Mouse (Mus musculus) midbrain, postnatal 0 days (tissue): ENCODE results near the gene Dpp6. TPM values are rescaled to one million over a fixed set of nuclear protein-coding genes. Genes with fewer than 3 reads are reported as not detected.

Source experiments
- ATAC-seq: fragments of 200-750 bp; cut with Nextera tagmentation; 2 replicates; pipeline ENCODE4 v1.8.0; 2017; ENCODE audit warnings: moderate number of reproducible peaks, mild to moderate bottlenecking, moderate TSS enrichment, moderate library complexity; ENCODE audit not compliant: low FRiP score
- DNase-seq: peaks from one replicate; pipeline ENCODE4 v3.0.0-alpha.2; 2015; ENCODE audit warnings: low spot score
- H3K27ac ChIP-seq: fragments of 300-500 bp; sonication (generic); 2 replicates; pipeline ENCODE4 v1.5.1; 2014; ENCODE audit warnings: low read depth, mild to moderate bottlenecking, low read length, mixed read lengths
- H3K27me3 ChIP-seq: fragments of 300-500 bp; sonication (generic); 2 replicates; pipeline ENCODE4 v1.6.1; 2014; ENCODE audit warnings: low read length, control low read depth, mixed read lengths; ENCODE audit not compliant: insufficient read depth
- H3K36me3 ChIP-seq: fragments of 300-500 bp; sonication (generic); 2 replicates; pipeline ENCODE4 v1.6.1; 2014; ENCODE audit warnings: low read length, control low read depth, mixed read lengths; ENCODE audit not compliant: insufficient read depth
- H3K4me1 ChIP-seq: fragments of 300-500 bp; sonication (generic); 2 replicates; pipeline ENCODE4 v1.6.1; 2014; ENCODE audit warnings: mild to moderate bottlenecking, control low read depth, antibody characterized with exemption, low read length, mixed read lengths; ENCODE audit not compliant: insufficient read depth
- H3K4me2 ChIP-seq: fragments of 300-500 bp; sonication (generic); 2 replicates; pipeline ENCODE4 v1.6.1; 2014; ENCODE audit warnings: low read depth, mild to moderate bottlenecking, low read length, mixed read lengths; ENCODE audit not compliant: poor library complexity, severe bottlenecking
- H3K4me3 ChIP-seq: fragments of 300-500 bp; sonication (generic); 2 replicates; pipeline ENCODE4 v1.5.1; 2014; ENCODE audit warnings: low read depth, mild to moderate bottlenecking, low read length, moderate library complexity
- H3K9ac ChIP-seq: fragments of 300-500 bp; sonication (generic); replicated peaks from 2 replicates; pipeline ENCODE4 v1.6.1; 2014; ENCODE audit warnings: mild to moderate bottlenecking, low read length, moderate library complexity, mixed read lengths; ENCODE audit not compliant: poor library complexity, severe bottlenecking
- H3K9me3 ChIP-seq: fragments of 300-500 bp; sonication (generic); 2 replicates; pipeline ENCODE4 v1.6.1; 2016; ENCODE audit warnings: low read length, control low read depth
- CTCF ChIP-seq: IDR thresholded peaks from 2 replicates; pipeline ENCODE4 v1.5.1; 2016; ENCODE audit warnings: antibody characterized with exemption, mild to moderate bottlenecking
- WGBS: fragments of 180-500 bp; shearing (Covaris S2); extraction: QIAGEN DNeasy Blood & Tissue Kit; methylation state at CpG from one replicate; pipeline ENCODE4 v1.1.7; 2014; 5-methylcytosine and 5-hydroxymethylcytosine counted together
- polyA plus RNA-seq: library from polyadenylated mRNA; unstranded; fragments of >200 nt; fragmentation: Nextera tagmentation; extraction: Ambion mirVana; gene quantifications from 2 replicates; pipeline ENCODE4 v1.2.1, GENCODE M21; 2015
- total RNA-seq: library from RNA; depleted of rRNA; stranded (reverse); fragments of >200 nt; gene quantifications from 2 replicates; pipeline ENCODE4 v1.2.3, GENCODE M21; 2014; rRNA removed

Gene Dpp6
- total RNA-seq = 169 TPM in 2 replicates
- polyA plus RNA-seq = 88.6 and 91.6 TPM in 2 replicates

DNA sequence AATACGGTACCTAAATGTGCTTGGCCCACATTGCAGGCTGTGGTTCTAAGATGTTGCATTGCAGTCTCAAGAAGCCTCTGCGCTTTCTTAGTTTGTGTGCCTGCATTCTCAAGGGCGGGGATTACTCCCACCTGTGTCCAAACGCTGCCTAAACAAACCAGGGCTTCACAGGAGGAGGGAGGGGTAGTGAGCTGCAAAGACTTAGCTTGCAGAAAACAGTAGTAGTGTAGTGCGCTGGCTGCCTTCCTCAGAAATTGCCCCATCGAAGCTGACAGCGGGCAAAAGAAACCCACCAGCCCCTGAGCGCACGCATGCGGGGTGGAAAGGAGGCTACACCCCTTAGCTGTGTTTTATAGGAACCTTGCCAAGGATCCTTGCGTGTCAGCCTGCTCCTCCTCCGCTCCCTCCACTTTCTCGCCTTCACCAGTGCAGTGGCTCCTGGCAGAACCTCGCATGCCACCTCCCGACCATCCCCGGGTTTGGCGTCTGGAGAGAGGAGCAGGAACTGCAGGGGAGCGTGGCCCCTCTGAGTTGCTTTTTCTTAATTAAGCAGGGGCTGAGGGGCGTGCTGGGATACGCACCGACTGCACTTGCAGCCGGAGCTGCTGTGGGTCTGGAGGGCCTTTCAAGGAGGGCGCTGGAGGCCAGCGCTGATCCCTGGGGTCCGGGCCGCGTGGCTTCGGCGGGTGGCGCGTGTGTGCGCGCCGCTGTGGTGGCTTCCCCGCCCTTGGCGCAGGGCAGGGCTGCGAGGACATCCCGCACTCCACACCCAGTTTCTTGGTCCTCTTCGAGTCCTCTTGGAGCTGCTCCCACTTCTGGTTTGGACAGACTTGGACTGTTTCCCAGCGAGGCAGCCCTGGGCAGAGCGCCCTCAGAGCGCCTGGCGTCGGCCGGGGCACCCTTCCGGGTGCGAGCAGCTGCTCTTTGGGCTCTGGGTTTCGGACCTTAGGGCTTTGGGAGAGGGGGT, at the start of gene Dpp6:
Gene Dpp6, plus strand, starts transcription at position 229 of the 967 bp plus-strand sequence.
- peak; percentile 62 for ATAC-seq
- Histone ChIP-seq H3K4me2 (peak within 1 kb of the TSS; percentile 97), H3K4me3 (peak within 1 kb of the TSS; percentile 51), H3K27ac (no peak within 1 kb of the TSS), H3K9ac (peak within 1 kb of the TSS; percentile 48; the same call in 1 of the 2 replicates), H3K36me3 (no peaks in the 10 kb centered on the region), H3K9me3 (no peaks in the 10 kb centered on the region), H3K4me1 (0 out of 2 replicates have a peak, but pooled peaks cover 4% of the 10 kb centered on the region), H3K27me3 (no peaks in the 10 kb centered on the region)
- peak; percentile 66 for TF ChIP-seq CTCF
- peak; percentile 54 for DNase-seq
- WGBS = 3% methylated on average over 46 of the region's 48 CpGs

DNA sequence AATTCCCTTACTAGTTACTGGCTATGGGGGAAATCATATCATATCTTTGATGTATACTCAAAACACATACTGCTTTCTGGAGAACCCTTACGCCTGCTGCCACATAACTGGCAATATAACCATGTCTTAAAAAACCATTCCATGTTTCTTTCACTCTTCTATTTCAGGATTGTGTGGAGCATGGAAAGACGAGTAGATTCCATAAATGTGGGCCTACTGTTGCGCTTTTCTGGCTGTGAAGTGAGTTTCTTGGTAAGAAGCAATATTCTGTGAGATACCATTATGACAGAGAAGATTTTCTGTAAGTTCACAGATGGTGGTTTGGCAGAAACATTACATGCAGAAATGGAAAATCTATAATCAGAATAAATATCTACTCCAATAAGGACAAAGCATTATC, 33.0 kb upstream of the Dpp6 start:
- Histone ChIP-seq H3K9me3 (no peaks in the 10 kb centered on the region), H3K27ac (no peak overlapping the region), H3K9ac (no peak overlapping the region), H3K27me3 (no peaks in the 10 kb centered on the region), H3K4me1 (no peaks in the 10 kb centered on the region), H3K4me3 (no peak overlapping the region), H3K4me2 (no peak overlapping the region), H3K36me3 (no peaks in the 10 kb centered on the region)
- no peak for TF ChIP-seq CTCF
- WGBS = 82% methylated on average over 3 of the region's 3 CpGs
- ATAC-seq (no peak), DNase-seq (no peak)

DNA sequence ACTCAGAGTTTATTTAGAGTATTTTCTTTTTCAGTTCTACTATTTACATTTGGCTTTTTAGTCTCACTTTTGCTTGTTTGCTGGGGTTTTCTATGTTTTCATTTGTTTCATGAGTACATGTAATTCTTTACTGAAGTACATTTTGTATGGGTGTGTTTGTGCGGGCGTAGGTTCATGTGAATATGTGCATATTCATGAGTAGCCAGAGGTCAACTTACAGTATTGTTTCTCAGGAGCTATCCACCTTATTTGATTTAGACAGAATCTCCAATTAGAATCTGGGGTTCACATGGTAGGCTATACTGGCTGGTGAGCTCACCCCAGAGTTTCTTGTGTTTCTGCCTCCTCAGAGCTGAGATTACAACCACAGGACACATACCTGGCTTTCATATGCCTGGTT, 21.5 kb upstream of the Dpp6 start:
- Histone ChIP-seq H3K4me1 (no peaks in the 10 kb centered on the region), H3K36me3 (no peaks in the 10 kb centered on the region), H3K27ac (no peak overlapping the region), H3K27me3 (no peaks in the 10 kb centered on the region), H3K4me2 (no peak overlapping the region), H3K9ac (no peak overlapping the region), H3K4me3 (no peak overlapping the region), H3K9me3 (no peaks in the 10 kb centered on the region)
- TF ChIP-seq CTCF = no peak
- ATAC-seq (no peak), DNase-seq (no peak)
- 98% methylated on average over 2 of the region's 2 CpGs for WGBS

DNA sequence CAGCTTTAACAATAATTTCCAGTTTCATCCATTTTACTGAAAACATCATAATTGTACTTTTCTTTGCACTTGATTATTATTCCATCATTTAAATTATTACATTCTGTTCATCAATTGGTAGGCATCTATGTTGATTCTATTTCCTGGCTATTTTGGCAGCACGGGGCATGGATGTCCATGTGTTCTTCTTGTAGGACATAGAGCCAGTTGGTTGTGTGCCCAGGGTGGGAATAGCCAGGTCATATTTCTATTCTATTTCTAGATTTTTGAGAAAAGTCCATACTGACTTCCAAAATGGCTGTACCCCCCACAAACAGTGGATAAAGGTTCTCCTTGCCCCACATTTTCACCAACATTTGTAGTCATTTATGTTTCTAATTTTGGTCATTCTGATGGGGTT, 19.0 kb downstream of the Dpp6 start:
- Histone ChIP-seq H3K4me1 (no peaks in the 10 kb centered on the region), H3K4me2 (no peak overlapping the region), H3K9me3 (no peaks in the 10 kb centered on the region), H3K27ac (no peak overlapping the region), H3K36me3 (no peaks in the 10 kb centered on the region), H3K9ac (no peak overlapping the region), H3K4me3 (no peak overlapping the region), H3K27me3 (no peaks in the 10 kb centered on the region; the same call in 1 of the 2 replicates)
- 83% methylated on average over 1 of the region's 1 CpGs for WGBS
- no peak for TF ChIP-seq CTCF
- DNase-seq = no peak
- no peak for ATAC-seq

DNA sequence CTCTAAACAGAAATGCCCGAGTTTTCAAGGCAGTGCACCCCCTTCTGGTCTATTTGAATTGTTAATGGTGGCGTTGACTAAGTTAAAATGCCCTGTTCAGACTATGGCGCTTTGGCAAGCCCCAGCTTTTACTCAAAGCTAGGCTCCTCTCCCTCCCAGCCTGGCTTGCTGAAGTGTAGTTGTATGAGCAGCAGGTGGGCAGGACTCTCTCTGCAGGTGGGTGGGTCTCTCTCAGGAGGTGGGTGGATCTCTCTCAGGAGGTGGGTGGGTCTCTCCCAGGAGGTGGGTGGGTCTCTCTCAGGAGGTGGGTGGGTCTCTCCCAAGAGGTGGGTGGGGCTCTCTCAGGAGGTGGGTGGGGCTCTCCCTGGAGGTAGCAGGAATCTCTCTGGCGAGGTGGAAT, 24.1 kb downstream of the Dpp6 start:
- no peaks in the 10 kb centered on the region; the same call in 1 of the 2 replicates for H3K27me3 ChIP-seq
- no peak overlapping the region for H3K4me3 ChIP-seq
- no peaks in the 10 kb centered on the region for H3K9me3 ChIP-seq
- no peak overlapping the region for H3K4me2 ChIP-seq
- no peaks in the 10 kb centered on the region for H3K4me1 ChIP-seq
- no peak overlapping the region for H3K9ac ChIP-seq
- TF ChIP-seq CTCF = no peak; the same call in 1 of the 2 replicates
- DNase-seq = no peak
- 26% methylated on average over 4 of the region's 4 CpGs for WGBS
- H3K27ac ChIP-seq = no peak overlapping the region
- ATAC-seq = no peak
- no peaks in the 10 kb centered on the region for H3K36me3 ChIP-seq

DNA sequence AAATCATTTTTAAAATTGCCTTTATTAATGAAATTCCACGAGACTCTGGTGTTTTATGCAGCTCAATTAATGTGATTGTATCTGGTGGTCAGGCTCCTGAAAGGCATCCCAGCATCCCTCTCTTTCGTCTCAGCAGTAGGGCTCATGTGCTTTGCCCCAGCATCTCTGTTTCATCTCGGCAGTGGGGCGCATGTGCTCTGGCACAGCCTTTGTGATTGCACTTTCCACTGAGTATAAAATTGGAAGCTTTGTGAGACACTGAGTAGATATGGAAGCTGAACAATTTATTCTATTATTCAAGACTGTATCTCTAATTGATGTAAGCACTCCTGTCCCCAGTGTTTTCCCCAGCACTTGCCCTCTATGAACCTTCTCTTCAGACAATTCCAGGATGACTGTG, 37.7 kb downstream of the Dpp6 start:
- Histone ChIP-seq H3K27me3 (no peaks in the 10 kb centered on the region), H3K9me3 (no peaks in the 10 kb centered on the region), H3K4me2 (no peak overlapping the region), H3K4me1 (no peaks in the 10 kb centered on the region), H3K9ac (no peak overlapping the region), H3K36me3 (no peaks in the 10 kb centered on the region), H3K27ac (no peak overlapping the region), H3K4me3 (no peak overlapping the region)
- DNase-seq (no peak), ATAC-seq (no peak)
- 40% methylated on average over 4 of the region's 4 CpGs for WGBS
- no peak for TF ChIP-seq CTCF
